Mouse (Mus musculus): ENCODE results near the gene Slpi.
A peak's percentile ranks its signal among the peaks of the same experiment; 100 is the strongest.

Gene Slpi

GRCm38 (mm10) chr2:164389020-164389419 lies at the start of gene Slpi:
Slpi (minus strand) TSS chr2:164389095.
- DNase-seq = no peak

- DNase-seq = no peak
Measured at GRCm38 (mm10) chr2:164438257-164438656, 49.4 kb upstream of the Slpi start.

- no peak for DNase-seq
Measured at GRCm38 (mm10) chr2:164437710-164438109, 48.8 kb upstream of the Slpi start.

- DNase-seq = no peak
Measured at GRCm38 (mm10) chr2:164436961-164437360, 48.1 kb upstream of the Slpi start.

- no peak for DNase-seq
Measured at GRCm38 (mm10) chr2:164436215-164436913, 47.5 kb upstream of the Slpi start.

- no peak for DNase-seq
Measured at GRCm38 (mm10) chr2:164435216-164436090, 46.6 kb upstream of the Slpi start.

- DNase-seq = no peak
Measured at GRCm38 (mm10) chr2:164434681-164435080, 45.8 kb upstream of the Slpi start.

- DNase-seq = no peak
Measured at GRCm38 (mm10) chr2:164433278-164433895, 44.5 kb upstream of the Slpi start.

- DNase-seq = no peak
Measured at GRCm38 (mm10) chr2:164432541-164433191, 43.8 kb upstream of the Slpi start.

GRCm38 (mm10) chr2:164431676-164432465 lies 43.0 kb upstream of the Slpi start:
- DNase-seq = no peak

- DNase-seq = peak in 1 of 2 experiments; percentile 21
Measured at GRCm38 (mm10) chr2:164430697-164431096, 41.8 kb upstream of the Slpi start.

- DNase-seq = no peak
Measured at GRCm38 (mm10) chr2:164429881-164430615, 41.2 kb upstream of the Slpi start.

- DNase-seq = no peak
Measured at GRCm38 (mm10) chr2:164428451-164428850, 39.6 kb upstream of the Slpi start.

- DNase-seq = no peak
Measured at GRCm38 (mm10) chr2:164426952-164427351, 38.1 kb upstream of the Slpi start.

- DNase-seq = no peak
Measured at GRCm38 (mm10) chr2:164426121-164426520, 37.2 kb upstream of the Slpi start.

- DNase-seq = no peak
Measured at GRCm38 (mm10) chr2:164425401-164425800, 36.5 kb upstream of the Slpi start.

- no peak for DNase-seq
Measured at GRCm38 (mm10) chr2:164424406-164424805, 35.5 kb upstream of the Slpi start.

- DNase-seq = no peak
Measured at GRCm38 (mm10) chr2:164423464-164423863, 34.6 kb upstream of the Slpi start.

- peak; percentile 25 to 34 for DNase-seq
Measured at GRCm38 (mm10) chr2:164422675-164423393, 33.9 kb upstream of the Slpi start.

- no peak for DNase-seq
Measured at GRCm38 (mm10) chr2:164421979-164422378, 33.1 kb upstream of the Slpi start.

GRCm38 (mm10) chr2:164421306-164421705 lies 32.4 kb upstream of the Slpi start:
- no peak for DNase-seq
